Mouse (Mus musculus) heart, embryonic 14.5 days (tissue): ENCODE results near the gene Cox5b. TPM values are rescaled to one million over a fixed set of nuclear protein-coding genes. Genes with fewer than 3 reads are reported as not detected.

Source experiments
- ATAC-seq: fragments of 200-750 bp; cut with Nextera tagmentation; 2 replicates; pipeline ENCODE4 v1.8.0; 2017; ENCODE audit warnings: low read depth, moderate TSS enrichment; ENCODE audit not compliant: insufficient number of reproducible peaks, insufficient read depth, low FRiP score
- H3K27ac ChIP-seq, 2 experiments: fragments of 200-500 bp in 1 of 2; fragments of 300-500 bp in 1 of 2; sonication (generic) in 1 of 2; replicated peaks in 1 of 2; 2 replicates each; pipeline ENCODE4 v1.5.1; 2012 to 2014; ENCODE audit warnings: low read depth in 2 of 2, low read length in 2 of 2, control low read depth in 1 of 2, mild to moderate bottlenecking in 1 of 2, mixed read lengths in 1 of 2; ENCODE audit not compliant: control insufficient read depth in 1 of 2, insufficient read depth in 1 of 2
- H3K27me3 ChIP-seq: fragments of 300-500 bp; sonication (generic); 2 replicates; pipeline ENCODE4 v1.6.1; 2014; ENCODE audit warnings: mild to moderate bottlenecking, low read length, control low read depth; ENCODE audit not compliant: control insufficient read depth, insufficient read depth
- H3K36me3 ChIP-seq: fragments of 300-500 bp; sonication (generic); 2 replicates; pipeline ENCODE4 v1.6.1; 2014; ENCODE audit warnings: mild to moderate bottlenecking, control low read depth, low read length, mixed read lengths; ENCODE audit not compliant: control insufficient read depth, insufficient read depth
- H3K4me1 ChIP-seq, 2 experiments: fragments of 200-500 bp in 1 of 2; fragments of 300-500 bp in 1 of 2; sonication (generic) in 1 of 2; 2 replicates each; pipeline ENCODE4 v1.6.1; 2012 to 2014; ENCODE audit warnings: low read length in 2 of 2, control low read depth in 1 of 2, mixed read lengths in 1 of 2; ENCODE audit not compliant: control insufficient read depth in 2 of 2, insufficient read depth in 2 of 2
- H3K4me2 ChIP-seq: fragments of 300-500 bp; sonication (generic); 2 replicates; pipeline ENCODE4 v1.6.1; 2014; ENCODE audit warnings: mild to moderate bottlenecking, low read length
- H3K4me3 ChIP-seq, 2 experiments: fragments of 200-500 bp in 1 of 2; fragments of 300-500 bp in 1 of 2; sonication (generic) in 1 of 2; 2 replicates each; pipeline ENCODE4 v1.5.1; 2012 to 2014; ENCODE audit warnings: low read length in 2 of 2, mild to moderate bottlenecking in 2 of 2, control low read depth in 1 of 2, low read depth in 1 of 2, moderate library complexity in 1 of 2; ENCODE audit not compliant: control insufficient read depth in 1 of 2, insufficient read depth in 1 of 2
- H3K9ac ChIP-seq: fragments of 300-500 bp; sonication (generic); 2 replicates; pipeline ENCODE4 v1.6.1; 2014; ENCODE audit warnings: mild to moderate bottlenecking, low read length
- H3K9me3 ChIP-seq: fragments of 300-500 bp; sonication (generic); 2 replicates; pipeline ENCODE4 v1.6.1; 2016; ENCODE audit warnings: low read length, control low read depth; ENCODE audit not compliant: control insufficient read depth
- WGBS: fragments of 180-500 bp; shearing (Covaris S2); extraction: QIAGEN DNeasy Blood & Tissue Kit; methylation state at CpG from one replicate; pipeline ENCODE4 v1.1.7; 2014; 5-methylcytosine and 5-hydroxymethylcytosine counted together
- polyA plus RNA-seq: library from polyadenylated mRNA; unstranded; fragments of >200 nt; fragmentation: Nextera tagmentation; extraction: Ambion mirVana; gene quantifications from 2 replicates; pipeline ENCODE4 v1.2.1, GENCODE M21; 2014

Cox5b gene
- polyA plus RNA-seq = 1,570 and 1,612 TPM in 2 replicates

DNA sequence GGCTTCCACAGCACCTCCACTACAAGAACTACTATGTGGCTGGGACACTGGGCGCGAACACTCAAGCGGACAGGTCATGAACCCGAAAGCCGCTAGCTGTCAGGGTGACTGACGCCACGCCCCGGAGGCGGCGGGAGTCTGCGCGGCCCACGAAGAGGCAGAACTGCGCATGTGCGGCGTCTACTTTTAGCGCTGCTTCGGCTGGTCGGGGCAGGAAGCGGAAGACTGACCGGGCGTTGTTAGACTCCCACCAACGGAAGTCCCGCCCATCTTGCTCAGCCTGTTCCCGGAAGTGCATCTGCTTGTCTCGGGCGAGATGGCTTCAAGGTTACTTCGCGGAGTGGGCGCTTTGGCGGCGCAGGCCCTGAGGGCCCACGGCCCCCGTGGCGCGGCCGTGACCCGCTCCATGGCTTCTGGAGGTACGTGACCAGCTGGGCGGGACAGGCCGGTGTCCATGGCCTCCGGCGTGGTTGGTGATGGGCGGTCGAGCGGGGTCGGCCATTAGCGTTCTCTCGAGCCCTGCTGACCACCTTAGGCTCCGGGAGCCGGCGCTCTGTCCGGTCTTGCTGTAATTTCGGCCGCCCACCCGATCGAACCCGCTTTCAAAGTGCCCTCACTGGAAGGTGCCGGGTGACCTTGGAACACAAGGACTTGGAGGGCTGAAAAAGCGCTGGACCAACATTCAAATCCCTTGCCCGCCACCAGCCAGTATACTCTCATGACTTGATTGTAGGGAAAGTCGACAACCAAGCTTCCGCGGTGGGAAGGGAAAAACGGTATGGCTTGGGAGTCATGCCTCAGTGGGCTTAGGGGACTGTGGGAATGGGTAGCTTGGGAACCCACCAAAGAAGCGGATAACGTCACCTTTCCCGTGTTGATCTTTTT lies at the start of gene Cox5b:
Gene Cox5b (plus strand): TSS at position 179 of the 885 bp plus-strand sequence.
- no peaks in the 10 kb centered on the region for H3K9me3 ChIP-seq
- peak within 1 kb of the TSS; percentile 71 to 79 for H3K4me3 ChIP-seq
- H3K4me2 ChIP-seq = peak within 1 kb of the TSS; percentile 88
- peaks cover 3 to 9% of the 10 kb centered on the region in 2 experiments; a peak in 2 of 4 replicates for H3K4me1 ChIP-seq
- H3K36me3 ChIP-seq = peaks cover 30% of the 10 kb centered on the region
- under 1% methylated on average over 64 of the region's 68 CpGs for WGBS
- no peaks in the 10 kb centered on the region for H3K27me3 ChIP-seq
- H3K27ac ChIP-seq = peak within 1 kb of the TSS; percentile 73 to 76
- peak; percentile 94 for ATAC-seq
- peak within 1 kb of the TSS; percentile 91 for H3K9ac ChIP-seq

DNA sequence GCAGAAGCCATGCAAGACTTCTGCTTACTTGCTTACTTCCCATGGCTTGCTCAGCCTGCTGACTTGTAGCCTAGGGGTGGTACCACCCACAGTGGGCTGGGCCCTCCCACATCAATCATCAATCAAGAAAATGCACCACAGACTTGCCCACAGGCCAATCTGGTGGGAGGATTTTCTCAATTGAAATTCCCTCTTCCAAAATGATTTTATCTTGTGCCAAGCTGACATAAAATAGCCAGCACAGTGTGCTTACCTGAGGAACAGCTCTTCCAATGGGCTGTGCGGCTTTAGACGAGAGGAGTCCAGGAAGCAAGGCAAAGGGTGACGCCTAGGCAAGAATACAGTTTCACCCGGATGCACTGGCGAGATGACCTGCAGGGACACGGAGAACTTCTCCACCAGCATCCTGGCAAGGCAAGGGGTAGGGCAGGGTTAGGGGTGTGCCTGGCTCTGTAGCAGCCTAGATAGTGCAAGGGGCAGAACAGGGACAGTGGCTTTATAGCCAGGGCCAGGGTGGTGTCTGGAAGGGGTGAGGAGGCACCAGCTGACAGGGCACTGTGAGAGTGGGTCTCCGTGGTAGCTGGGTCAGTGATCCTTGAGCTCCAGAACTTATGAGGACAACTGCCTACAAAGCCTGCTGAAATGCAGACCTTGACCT lies 47.2 kb upstream of the Cox5b start:
- Histone ChIP-seq H3K9ac (no peak overlapping the region), H3K4me1 (peaks cover 6 to 18% of the 10 kb centered on the region in 2 experiments), H3K9me3 (no peaks in the 10 kb centered on the region), H3K36me3 (no peaks in the 10 kb centered on the region), H3K4me2 (no peak overlapping the region), H3K27ac (no peak overlapping the region), H3K4me3 (no peak overlapping the region), H3K27me3 (no peaks in the 10 kb centered on the region)
- 82% methylated on average over 7 of the region's 7 CpGs for WGBS
- no peak for ATAC-seq

GRCm38 (mm10) chr1:36644615-36645007 lies 46.6 kb upstream of the Cox5b start:
- H3K27me3 ChIP-seq = no peaks in the 10 kb centered on the region
- H3K4me2 ChIP-seq = no peak overlapping the region
- no peak overlapping the region for H3K27ac ChIP-seq
- no peak overlapping the region for H3K4me3 ChIP-seq
- H3K4me1 ChIP-seq = peaks cover 6 to 18% of the 10 kb centered on the region in 2 experiments
- 81% methylated on average over 9 of the region's 9 CpGs for WGBS
- H3K36me3 ChIP-seq = no peaks in the 10 kb centered on the region
- H3K9ac ChIP-seq = no peak overlapping the region
- no peak for ATAC-seq
- H3K9me3 ChIP-seq = no peaks in the 10 kb centered on the region

GRCm38 (mm10) chr1:36646285-36646684 lies 45.0 kb upstream of the Cox5b start:
- no peak for ATAC-seq
- Histone ChIP-seq H3K9me3 (no peaks in the 10 kb centered on the region), H3K4me2 (no peak overlapping the region), H3K4me1 (peaks cover 4 to 11% of the 10 kb centered on the region in 2 experiments; a peak in 3 of 4 replicates), H3K36me3 (no peaks in the 10 kb centered on the region), H3K4me3 (no peak overlapping the region), H3K27me3 (no peaks in the 10 kb centered on the region), H3K27ac (no peak overlapping the region), H3K9ac (no peak overlapping the region)
- 82% methylated on average over 3 of the region's 3 CpGs for WGBS

DNA sequence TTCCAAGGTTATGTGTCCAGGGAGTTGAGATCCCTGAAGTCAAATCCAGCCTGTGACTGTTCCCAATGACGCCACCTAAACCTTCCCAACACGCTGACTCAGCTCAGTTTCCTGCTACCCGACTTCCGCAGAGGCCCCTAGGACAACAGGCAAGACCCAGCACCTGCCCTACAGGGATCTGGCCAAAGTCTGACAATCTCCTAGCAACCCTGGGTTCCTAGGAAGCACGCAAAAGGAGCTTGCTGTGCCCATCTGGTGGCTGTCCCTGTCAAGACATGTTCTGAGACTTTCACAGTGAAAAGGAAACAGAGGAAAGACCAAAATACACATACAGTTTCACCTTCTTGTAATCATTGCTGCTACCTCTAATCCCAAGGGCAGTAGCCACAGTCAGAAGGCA lies 43.6 kb upstream of the Cox5b start:
- Histone ChIP-seq H3K36me3 (no peaks in the 10 kb centered on the region), H3K27ac (no peak overlapping the region), H3K9ac (no peak overlapping the region), H3K27me3 (no peaks in the 10 kb centered on the region), H3K4me1 (peaks cover 2 to 6% of the 10 kb centered on the region in 2 experiments; a peak in 2 of 4 replicates), H3K4me2 (no peak overlapping the region), H3K9me3 (no peaks in the 10 kb centered on the region), H3K4me3 (no peak overlapping the region)
- no peak for ATAC-seq
- 44% methylated on average over 5 of the region's 5 CpGs for WGBS

GRCm38 (mm10) chr1:36655039-36655438 lies 36.2 kb upstream of the Cox5b start:
- no peak for ATAC-seq
- H3K36me3 ChIP-seq = no peaks in the 10 kb centered on the region
- no peaks in the 10 kb centered on the region for H3K9me3 ChIP-seq
- H3K4me1 ChIP-seq = peaks cover 2 to 4% of the 10 kb centered on the region in 2 experiments; a peak in 1 of 4 replicates
- H3K27me3 ChIP-seq = no peaks in the 10 kb centered on the region
- H3K4me2 ChIP-seq = no peak overlapping the region
- WGBS = 84% methylated on average over 5 of the region's 5 CpGs
- no peak overlapping the region for H3K27ac ChIP-seq
- H3K4me3 ChIP-seq = no peak overlapping the region
- H3K9ac ChIP-seq = no peak overlapping the region

GRCm38 (mm10) chr1:36656233-36656632 lies 35.0 kb upstream of the Cox5b start:
- Histone ChIP-seq H3K4me1 (peaks cover 2 to 4% of the 10 kb centered on the region in 2 experiments; a peak in 1 of 4 replicates), H3K9ac (no peak overlapping the region), H3K4me3 (no peak overlapping the region), H3K27me3 (no peaks in the 10 kb centered on the region), H3K27ac (no peak overlapping the region), H3K4me2 (no peak overlapping the region), H3K36me3 (no peaks in the 10 kb centered on the region), H3K9me3 (no peaks in the 10 kb centered on the region)
- ATAC-seq = no peak
- 78% methylated on average over 3 of the region's 3 CpGs for WGBS
